Mouse (Mus musculus) regulatory T cell (primary cell): Measurements from ENCODE around the gene Dhdh.

Experiments
- in situ Hi-C: fragments of 300-600 bp; cut with MboI, MseI; formaldehyde crosslinking; loops from one replicate; pipeline ENCODE4 v1.15.1; 2025; ENCODE audit warnings: high pct_unique_total_duplicates

Dhdh gene

DNA sequence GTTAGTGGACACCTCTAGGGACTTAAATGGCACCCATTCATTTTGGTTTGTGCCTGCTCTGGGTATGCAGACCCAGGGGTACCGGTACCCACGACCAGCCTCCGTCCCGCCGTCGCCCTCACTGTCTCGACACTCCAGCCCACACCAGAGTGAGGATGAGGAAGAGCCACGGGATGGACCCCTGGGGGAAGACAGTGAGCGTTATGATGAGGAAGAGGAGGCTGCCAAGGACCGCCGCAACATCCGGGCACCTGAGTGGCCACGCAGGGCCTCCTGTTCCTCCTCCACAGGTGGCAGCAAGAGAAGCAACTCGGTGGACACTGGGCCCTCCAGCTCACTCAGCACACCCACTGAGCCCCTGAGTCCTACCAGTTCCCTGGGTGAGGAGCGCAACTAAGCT is 33.6 kb downstream of the Dhdh start:
- in situ Hi-C loops, result no loop called here

DNA sequence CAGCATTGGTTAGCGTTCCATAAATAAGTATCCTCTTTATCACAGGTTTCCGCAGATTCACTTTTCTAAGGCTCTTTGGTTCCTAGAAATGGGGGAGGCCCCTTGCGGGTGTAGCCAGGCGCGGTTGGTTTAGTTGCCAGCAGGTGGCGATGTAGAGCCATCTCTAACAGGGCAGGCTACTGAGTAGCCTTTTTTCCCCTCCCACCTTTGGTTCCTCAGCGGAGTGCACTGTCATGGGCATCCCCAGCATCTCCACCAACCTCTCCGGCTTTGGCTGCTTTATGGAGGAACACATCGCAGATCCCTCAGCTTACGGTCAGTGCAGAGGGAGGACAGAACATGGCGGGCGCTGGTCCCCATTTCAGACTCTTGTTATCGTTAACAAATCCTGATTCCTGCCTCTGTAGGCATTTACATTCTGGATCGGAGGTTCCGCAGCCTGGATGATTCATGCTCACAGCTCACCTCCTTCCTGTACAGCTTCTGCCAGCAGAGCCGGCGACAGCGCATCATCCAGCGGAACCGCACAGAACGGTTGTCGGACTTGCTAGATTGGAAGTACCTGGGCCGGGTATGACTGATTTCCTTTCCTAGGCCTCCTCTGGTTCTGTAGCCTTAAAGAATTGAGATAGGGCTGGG is 37.1 kb downstream of the Dhdh start:
- in situ Hi-C loops, result no loop called here

GRCm38 (mm10) chr7:45449974-45450373 is 38.6 kb downstream of the Dhdh start:
- in situ Hi-C loops, result no loop called here

GRCm38 (mm10) chr7:45447325-45447990 is 41.1 kb downstream of the Dhdh start:
- in situ Hi-C loops, result no loop called here

DNA sequence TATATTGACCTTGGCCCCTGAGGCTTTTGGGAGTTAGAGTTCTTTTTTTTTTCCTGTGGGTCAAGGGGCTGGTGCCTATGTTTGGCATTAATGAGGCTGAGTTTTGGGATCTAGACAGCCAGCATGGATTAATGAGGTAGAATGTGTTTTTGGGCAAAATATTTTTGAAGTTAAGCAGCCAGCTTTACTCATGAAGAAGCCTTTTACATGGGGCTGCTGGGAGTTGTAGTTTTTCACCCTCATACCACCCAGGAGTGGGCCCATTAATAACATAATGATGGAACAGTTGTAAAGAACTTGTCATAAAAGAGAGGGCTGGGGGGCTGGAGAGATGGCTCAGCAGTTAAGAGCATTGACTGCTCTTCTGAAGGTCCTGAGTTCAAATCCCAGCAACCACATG is 42.0 kb downstream of the Dhdh start:
- in situ Hi-C loops, result no loop called here

DNA sequence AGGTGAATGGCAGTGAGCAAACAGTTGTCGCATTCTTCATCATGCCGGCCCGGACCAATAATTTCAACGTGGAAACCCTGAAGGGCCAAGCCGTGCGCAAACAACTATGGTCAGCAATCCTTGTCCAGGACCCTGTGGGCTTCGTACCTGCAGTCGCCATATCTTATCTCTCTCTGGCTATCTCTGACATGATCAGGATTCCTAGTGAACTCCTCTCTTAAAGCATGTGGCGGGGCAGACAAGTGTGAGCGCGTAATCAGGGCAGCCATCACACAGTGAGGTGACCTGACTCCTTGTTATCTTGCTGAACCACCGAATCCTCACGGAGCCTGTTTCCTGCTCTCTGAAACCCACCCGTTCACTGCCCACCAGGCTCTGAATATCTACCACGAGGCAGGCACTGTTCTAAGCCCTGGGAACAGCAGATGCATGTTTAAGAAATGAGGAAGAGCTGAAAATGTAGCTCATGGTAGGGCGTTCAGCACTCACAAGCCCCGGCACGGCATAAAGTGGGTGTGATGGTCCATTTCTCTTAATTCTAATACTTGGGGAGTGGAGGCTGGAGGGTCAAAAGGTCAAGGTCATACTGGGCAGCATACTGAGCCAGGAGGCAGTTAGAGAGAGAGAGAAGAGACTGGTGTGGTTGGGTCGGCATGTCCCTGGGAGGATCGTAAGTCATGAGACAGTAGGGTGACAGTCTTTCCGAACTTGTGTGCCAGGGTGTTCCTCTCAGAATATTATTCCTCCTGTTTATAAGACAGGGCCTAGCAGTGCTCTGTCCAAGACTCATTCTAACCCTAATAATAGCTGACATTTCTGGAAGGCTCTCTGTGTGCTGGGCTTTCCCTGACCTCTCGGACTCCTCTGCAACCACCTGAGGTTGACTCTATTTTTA is 44.8 kb downstream of the Dhdh start:
- in situ Hi-C loops, result no loop called here

DNA sequence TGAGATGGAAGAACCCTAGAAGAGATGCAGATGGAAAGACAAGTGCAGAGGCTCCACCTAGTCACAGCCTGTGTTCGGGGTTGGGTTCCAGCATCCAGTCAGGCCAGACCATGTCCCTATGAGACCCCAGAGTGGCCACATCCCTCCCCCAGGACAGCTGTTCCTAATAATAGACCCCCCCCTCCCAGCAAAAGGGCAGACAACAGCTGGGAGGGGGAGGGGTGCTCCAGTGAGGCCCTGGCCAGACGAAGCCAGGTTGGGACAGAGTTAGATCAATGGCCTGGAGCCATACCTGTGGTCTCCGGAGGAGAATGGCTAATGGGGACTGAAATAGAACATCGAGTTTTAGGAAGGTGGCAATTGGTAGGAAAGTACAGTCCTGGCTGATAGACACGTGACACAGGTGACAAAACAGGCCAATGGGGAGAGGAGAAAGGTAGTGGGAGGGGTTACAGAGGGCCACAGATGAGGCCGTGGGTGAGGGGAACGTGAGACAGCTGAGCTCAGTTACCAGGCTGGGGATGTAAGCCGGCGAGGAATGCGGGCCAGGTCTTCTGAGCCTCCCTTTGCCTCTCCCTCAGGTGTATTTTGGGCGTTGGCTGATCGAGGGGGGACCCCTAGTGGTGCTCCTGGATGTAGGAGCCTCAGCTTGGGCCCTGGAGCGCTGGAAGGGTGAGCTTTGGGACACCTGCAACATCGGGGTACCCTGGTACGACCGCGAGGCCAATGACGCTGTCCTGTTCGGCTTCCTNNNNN is 50.9 kb downstream of the Dhdh start, which contains the start of gene Ruvbl2:
Ruvbl2 (minus strand) TSS at position 576 of the 756 bp plus-strand sequence.
- in situ Hi-C loops, result loop anchor here (10.0 kb wide), 1 partner anchor 377 kb away; the partner anchor contains the start of gene Cyth2

- in situ Hi-C loops, result loop anchor here (10.0 kb wide), 1 partner anchor 378 kb away; the partner anchor contains the start of gene Cyth2
These were observed 51.6 kb downstream of the Dhdh start for GRCm38 (mm10) chr7:45437046-45437445.

DNA sequence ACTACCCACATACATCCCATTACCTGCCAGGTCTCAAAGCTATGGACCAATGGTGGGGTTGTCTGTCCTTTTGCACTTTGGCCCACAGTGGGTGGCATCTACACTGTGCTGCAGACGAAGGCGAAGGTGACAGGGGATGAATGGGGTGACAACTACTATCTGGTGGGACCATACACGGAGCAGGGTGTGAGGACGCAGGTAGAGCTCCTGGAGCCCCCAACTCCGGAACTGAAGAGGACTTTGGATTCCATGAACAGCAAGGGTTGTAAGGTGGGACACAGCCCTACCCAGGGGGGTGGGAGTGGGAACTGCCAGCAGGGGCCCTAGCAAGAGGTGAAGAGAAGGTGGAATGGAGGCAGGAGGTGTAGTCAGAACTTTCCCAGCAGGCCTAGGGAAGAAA is 52.2 kb downstream of the Dhdh start:
- in situ Hi-C loops, result loop anchor here (10.0 kb wide), 1 partner anchor 378 kb away; the partner anchor contains the start of gene Cyth2

DNA sequence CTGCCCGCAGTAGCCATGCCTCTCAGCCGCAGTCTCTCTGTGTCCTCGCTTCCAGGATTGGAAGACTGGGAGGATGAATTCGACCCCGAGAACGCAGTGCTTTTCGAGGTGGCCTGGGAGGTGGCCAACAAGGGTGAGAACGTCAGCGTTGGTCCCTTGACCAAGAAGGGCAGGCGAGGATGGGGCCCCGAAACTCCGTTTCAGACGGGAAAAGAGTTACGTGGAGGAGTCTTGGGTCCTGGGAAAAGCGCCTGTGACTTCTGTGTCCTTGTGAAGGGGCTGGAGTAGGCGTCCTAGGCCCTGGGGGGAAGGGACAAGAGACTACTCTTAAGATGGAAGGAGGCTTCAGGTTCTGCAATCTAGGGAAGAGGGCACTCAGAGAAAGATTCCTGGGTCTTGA is 53.6 kb downstream of the Dhdh start:
- in situ Hi-C loops, result loop anchor here (10.0 kb wide), 1 partner anchor 380 kb away; the partner anchor contains the start of gene Cyth2

DNA sequence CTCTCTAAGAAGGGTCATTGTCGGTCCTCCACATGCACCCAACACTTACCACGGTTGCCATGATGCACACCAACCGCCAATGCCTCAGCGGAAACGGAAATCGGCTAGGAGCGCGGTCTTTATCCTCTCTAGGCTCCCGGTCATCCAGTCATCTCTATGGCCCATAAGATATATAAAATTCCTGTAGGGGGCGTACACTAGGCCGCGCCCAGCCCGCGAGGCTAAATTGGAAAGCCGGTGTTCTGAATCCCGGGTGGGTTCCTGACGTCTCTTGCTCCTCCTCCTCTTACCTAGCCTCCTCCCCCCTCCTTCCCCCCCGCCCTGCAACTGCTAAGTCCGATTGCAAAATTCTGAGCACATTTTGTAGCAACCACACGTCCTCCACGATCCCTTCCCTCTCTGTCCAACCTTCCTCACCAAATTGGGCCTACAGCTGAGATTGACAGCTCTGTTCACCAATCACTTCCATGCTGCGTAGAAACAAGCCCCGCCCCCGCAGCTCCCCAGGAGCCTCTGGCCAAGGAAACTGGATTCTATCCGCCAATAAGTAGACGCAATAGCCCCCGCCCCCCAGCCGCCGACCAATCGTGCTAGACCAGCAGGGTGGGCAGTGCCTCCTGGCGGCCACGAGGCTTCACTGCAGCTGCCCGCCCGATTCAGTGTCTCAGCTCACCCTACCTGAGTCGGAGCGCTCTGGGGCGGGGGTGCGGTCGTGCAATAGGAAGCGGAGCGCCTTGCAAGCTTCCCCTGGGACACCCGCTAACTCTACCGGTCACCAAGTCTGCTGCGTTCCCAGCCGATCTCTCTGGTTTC is 54.2 kb downstream of the Dhdh start, which contains the start of gene Gys1:
Gys1 (plus strand) TSS at position 642 of the 813 bp plus-strand sequence.
- in situ Hi-C loops, result loop anchor here (10.0 kb wide), 1 partner anchor 380 kb away; the partner anchor contains the start of gene Cyth2

DNA sequence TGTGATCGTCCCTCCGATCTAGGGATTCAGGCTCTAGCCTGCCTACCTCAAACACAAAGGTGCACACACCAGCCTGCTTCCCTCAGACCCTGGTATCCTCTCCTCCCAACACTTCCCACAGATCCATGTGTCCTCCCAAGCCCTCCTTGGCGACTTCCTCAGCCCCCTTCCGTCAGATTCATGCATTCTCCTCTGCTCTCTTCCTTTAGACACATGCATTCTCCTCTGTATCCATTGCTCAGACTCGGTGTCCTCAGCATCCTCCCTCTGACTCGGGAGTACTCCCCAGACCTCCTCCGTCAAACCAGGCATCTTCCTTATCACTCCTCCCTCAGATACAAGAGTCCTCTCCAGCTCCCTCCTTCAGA is 54.8 kb downstream of the Dhdh start:
- in situ Hi-C loops, result loop anchor here (10.0 kb wide), 1 partner anchor 381 kb away; the partner anchor contains the start of gene Cyth2

- in situ Hi-C loops, result no loop called here
These were observed 62.0 kb downstream of the Dhdh start for GRCm38 (mm10) chr7:45426556-45426955.

DNA sequence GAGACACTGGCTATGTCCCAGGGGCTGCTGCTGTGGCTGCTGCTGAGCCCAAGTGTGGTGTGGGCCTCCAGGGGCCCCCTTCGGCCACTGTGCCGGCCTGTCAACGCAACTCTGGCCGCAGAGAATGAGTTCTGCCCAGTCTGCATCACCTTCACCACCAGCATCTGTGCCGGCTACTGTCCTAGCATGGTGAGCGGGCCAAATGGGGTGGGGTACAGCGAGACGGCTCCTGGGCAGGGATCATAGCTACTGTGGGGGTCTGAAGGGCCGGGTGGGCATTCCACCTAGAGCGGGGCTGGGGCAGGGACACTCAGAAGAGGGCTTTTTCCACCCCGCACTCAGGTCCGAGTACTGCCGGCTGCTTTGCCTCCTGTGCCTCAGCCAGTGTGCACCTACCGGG is 67.4 kb downstream of the Dhdh start:
- in situ Hi-C loops, result no loop called here
